Mouse (Mus musculus): Measurements from ENCODE around the gene Foxp1.

Gene Foxp1

DNA sequence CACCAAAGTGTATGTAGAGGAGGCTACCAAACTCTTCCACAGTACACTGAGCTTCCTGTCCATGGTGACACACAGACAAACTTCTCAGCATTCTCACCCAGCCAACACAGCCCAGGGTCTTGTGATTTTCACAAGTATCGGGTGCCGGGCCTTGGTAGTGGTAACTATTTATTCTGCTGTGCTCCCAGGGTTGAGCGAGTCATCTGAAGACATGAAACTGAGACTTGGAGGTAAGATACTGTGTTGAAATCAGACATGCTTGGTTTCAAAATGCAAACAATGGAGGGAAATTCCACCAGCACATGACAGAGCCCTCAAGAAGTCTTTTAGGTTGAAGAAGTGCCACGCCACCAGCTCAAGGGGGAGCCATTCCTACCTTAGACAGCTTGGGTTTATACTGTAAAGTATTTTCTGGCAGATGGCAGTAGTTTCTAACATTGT is 465.4 kb downstream of the Foxp1 start:
- peak; percentile 33 for DNase-seq (ENCODE audit: low read depth, low spot score)

DNA sequence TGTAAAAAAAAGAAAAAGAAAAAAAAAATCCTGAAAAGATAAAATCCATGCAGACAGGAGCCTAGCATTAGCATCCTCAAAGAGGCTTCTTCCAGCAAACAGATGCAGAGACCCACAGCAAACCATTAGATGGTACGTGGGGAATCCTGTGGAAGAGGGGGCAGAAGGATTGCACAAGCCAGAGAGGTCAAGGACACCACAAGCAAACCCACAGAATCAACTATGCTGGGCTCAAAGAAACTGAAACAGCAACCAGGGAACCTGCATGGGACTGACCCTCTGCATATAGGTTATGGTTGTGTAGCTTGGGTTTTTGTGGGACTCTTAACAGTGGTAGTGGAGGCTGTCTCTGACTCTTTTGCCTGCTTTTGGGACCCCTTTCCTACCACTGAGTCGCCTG is 466.1 kb downstream of the Foxp1 start:
- no peak for DNase-seq (ENCODE audit: low read depth, low spot score)

DNA sequence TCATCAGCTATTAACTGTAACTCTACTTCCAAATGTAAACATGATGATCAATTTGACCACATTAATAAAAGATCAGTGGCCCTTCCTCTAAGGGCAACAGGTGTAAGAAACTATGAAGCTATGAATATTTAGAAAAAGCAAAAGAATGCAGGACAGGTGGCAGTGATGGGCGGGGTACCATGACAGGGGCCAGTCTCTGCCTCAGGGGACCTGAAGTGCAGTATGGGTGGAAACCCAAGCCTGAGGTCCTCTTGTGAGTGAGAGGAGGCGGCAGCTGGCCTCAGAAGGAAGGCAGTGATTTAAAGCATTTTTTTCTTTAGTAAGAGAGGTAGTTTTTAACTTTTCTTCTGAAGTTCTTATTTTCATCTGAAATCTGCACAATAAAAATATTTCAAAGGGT is 468.5 kb downstream of the Foxp1 start:
- DNase-seq (ENCODE audit: low read depth, low spot score), result no peak

DNA sequence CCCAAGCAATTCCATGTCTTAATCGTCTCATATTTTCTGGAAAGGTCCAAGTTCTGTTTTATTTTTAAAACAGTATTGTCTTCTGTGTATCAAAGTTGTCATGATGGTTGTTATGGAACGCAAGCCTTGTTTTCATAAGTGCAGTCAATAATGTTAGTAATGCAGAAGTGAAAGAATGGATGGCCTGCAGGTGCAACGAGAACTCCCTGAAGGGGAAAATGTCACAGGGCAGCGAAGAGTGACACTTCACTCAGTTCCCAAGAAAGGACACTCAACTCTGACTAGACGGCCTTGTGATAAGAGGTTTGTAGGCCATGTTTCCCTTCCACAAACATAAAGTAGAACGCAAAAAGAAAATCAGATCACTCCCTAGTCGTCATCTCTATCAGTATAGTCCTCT is 469.4 kb downstream of the Foxp1 start:
- DNase-seq (ENCODE audit: low read depth, low spot score), result no peak

DNA sequence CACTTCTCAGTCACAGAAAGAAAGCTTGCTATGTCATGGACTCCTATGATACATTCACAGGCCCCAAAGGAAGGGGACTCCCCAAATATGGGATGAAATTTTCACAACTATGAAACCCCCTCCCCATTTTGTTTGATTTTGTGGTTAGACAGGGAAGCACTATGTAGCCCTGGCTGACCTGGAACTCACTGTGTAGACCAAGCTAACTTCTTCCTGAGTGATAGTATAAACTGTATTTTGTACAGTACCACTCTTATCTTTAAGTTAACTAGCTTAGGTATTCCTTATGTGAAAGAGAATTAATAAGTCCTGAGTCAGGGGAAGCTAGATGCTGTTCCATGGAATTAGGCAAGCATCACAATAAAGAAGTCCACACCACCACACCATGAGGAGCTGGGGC is 470.8 kb downstream of the Foxp1 start:
- DNase-seq (ENCODE audit: low read depth, low spot score), result no peak

DNA sequence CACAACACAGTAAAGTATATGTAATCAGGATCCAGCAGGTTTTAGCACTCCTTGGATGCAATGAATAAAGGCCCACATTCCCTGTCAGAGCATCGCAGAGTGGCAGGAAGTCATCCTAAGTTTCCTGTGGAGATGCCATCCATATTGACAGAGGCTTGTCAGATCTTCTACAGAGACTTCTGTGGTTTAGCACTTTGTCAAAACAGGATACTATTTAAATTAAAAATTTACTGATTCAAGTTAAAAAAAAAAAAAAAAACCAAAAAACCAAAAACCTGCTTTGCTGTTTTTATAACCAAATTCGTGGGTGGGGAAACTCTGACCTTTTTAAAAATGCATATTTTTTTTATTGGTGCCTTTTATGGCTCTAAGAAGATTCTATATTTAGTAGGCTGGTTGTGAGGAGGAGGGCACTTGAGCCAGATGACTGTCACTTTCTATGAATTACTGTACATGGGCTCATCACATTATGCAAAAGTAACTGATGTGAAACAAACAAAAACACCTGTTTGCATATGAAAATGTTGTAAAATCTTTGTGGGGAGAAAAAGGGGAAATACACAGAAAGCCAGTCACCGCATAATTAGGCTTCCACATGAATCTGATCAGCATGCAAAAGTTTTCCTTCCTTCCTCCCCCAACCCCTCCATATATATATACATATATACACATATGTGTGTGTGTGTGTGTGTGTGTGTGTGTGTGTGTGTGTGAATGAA is 472.1 kb downstream of the Foxp1 start:
- DNase-seq (ENCODE audit: low read depth, low spot score), result no peak

DNA sequence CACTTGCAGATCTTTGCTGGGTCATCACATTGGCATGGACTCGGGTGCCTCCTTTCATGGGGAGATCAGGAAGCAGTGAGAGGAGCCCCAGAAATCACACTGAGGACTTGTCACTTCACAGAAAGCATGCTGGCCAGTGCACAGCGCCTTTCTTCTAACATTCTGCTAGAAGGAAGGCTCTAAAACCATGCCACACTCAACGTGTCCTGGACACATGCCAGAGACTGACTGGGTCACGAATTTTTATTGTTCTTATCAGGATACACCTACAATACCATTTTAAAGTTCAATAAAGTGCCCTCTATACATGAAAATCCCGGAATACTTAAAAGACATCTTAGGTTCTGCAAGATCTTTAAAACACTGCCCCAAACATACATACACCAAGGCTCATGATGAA is 475.2 kb downstream of the Foxp1 start:
- no peak for DNase-seq (ENCODE audit: low read depth, low spot score)

DNA sequence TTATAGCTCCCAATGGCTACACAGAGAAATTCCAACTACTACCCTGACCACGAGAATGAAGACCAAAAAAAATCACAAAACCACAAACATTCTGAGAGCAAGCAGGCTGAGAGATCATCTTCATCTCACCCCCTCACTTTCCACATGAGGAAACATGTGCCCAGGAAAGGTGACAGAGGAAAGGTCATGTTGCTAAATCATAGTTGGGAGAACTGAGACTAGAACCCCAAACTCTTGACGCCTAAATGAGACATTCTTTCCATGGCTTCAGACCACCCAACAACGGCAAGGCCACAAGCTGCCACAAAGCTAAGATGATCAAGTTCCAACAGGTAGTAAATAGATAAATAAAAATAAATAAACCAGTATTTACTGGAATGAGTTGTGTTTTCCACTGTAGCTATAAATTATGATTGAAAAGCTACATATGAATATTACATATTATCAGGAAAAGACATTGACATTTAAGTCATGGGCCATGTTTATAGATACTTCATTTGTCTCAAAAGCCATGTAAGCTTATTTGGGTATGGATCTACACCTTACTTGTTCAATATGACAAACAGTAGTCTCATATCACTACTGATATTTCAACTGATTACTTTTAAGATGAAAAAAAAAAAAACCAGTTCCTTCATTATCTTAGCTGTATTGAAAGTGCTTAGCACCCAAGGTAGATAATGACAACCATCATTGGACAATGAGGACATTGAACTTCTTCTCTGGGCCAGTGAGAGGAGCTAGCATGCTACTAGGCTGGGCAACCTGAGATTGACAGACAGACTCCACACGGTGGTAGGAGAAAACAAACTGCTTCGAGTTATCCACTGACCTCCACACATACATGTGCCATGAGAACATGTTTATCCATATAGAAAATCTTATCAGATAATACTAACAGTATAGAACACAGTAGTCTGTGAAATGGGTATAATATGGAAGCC is 476.4 kb downstream of the Foxp1 start:
- DNase-seq (ENCODE audit: low read depth, low spot score), result no peak

DNA sequence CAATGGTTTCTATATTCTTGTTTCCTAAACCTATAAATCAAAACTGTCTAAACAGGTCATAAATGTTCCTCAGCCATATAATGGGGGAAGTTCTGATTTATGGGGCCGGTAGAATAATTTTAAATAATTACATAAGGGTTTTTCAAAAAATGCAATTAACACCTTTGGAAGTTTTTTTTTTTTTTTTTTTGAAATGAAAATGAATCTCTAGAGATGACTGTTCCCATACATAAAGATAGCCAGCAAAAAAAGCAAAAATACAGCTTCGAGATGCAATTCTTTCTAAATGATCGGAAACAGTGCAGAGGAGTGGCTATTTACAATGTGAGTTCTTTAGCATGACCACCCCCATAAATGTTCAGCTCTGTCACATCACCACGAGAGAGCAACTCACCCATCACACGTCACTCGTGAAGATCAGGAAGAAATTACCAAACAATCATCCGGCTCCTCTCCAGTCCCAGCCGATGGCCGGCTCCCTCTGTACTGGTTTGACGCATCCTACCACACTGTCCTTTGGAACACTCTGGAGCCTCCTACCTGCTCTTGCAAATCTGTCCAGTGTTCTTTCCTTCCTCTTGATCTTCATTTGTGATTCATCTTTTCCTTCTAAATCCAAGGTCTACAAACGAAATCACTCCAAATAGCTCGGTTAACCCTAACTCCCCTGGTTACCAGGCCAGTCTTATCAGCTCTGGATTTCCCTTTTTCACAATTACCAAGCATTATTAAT is 478.4 kb downstream of the Foxp1 start:
- peak; percentile 43 for DNase-seq (ENCODE audit: low read depth, low spot score)

DNA sequence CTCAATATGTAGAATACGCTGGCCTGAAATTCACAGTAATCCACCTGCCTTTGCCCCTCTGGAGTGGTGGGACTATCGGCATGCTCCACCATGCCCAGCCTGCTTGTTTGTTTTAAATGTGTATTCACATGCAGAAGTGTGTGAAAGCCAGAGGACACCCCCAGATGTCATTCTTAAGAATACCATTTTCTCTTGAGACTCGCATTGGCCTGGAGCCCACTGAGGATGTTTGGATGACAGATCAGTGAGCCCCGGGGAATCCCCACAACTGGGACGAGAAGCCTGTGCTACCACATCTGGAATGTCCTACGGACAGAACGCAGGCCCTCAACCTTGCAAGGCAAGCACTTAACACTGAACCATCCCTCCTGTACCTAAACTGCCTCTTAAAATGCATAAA is 479.3 kb downstream of the Foxp1 start:
- DNase-seq (ENCODE audit: low read depth, low spot score), result no peak

DNA sequence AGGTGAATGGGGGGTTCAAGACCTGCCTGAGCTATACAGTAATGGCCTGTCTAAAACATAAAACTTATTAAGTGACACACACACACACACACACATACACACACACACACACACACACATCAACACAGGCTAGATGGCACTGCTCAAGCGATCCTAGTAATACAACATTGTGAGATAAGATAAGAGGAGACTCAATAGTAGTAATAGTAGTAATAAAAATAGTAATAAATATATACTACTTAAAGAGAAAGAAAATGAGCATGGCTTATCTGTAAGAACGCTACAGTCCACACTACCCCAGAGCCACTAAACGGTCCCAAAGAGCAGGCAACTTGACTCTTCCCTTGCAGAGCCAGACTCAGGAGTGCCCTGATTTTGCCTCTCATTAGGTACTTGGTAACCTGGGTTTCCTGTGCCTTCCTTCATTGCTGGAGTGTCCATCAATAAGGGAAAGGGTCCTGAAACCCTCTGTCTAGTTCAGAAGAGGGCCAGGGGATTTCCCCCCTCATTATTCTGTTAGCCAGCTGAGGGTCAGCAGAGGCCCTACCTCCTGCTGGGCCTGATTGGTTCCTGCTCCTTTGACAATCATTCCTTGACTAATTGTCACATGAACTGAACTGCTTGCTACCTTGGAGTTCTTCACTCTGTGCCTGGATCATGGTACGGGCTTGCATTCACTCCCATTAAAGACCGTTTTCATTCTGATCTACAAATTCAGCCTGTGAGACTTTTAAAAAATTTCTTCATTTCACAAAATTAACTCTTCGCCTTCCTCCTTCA is 480.2 kb downstream of the Foxp1 start:
- no peak for DNase-seq (ENCODE audit: low read depth, low spot score)

DNA sequence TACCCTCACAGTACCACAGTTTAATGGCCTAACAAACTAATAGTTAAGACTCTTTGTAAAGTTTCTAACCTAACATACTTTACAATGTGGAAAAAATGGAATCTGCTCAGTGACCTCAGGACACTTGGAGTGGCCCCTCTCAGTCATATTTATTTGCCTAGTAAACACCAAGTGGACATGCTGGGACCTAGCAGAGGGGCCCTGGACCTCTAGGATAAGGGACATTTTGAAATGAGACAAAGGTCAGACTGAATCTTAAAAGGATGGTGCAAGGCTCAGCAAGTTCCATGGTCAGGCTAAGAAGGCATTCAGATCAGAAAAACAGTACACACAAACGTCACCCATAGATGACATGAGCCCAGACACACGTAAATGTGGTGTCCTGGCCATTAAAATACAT is 483.5 kb downstream of the Foxp1 start:
- no peak for DNase-seq (ENCODE audit: low read depth, low spot score)

DNA sequence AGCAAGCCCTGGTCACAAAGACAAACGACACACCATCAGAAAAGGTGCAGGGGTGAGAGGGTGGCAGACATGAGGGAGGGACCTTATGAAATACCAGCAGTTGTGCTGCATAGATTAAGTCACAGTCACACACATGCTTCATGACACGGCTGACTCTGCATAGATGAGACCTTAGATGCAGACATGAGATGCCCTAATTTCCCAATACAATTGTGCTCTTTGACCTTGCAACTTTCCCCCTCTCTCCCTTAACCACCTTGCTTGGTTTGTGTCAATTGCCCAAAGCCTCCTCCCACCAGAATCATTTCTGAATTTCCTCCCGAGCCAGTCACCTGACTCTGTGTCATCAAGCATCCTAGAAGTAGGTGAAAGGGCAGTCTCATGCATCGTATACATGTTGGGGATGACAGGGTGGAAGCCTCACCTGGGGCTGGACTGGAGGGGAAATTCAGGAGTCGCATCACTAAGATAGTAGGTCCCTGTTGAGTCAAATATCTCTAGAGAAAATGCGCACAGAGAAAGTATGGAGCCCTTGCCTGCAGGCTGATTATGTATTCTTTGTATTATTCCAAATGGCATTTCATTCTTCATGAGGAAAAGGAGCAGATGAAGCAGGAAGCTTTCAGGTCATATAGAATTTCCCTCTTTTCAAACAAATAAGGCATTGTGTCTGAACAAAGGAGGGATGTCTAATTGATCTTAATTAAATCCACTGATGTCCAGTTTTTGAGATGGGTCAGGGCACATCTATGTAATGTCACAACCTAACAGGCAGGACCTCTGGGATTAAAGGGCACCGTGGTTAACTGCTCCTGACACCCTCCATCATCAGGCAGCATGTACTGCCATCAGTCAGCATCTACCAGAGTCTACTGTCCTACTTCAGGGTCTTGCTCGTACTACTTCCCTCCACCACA is 486.8 kb downstream of the Foxp1 start:
- no peak for DNase-seq (ENCODE audit: low read depth, low spot score)

DNA sequence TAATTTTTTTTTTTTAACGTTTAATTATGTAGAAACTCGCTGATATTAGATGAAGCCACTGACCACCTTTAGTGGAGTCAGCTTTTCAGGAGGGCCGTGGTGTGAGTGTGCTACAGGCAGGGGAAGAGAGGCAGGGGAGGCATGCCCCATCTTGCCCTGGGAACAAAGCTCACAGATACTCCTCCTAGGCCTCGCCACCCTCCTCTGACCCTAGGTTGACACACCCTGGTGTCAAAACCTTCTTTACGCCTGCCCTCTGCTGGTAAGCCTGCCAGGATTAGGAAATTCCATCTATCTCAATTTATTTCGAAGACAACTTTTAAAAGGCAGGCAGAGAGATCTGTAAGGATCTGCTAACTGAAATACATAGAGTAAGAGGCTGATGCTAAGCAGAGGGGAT is 489.5 kb downstream of the Foxp1 start:
- DNase-seq (ENCODE audit: low read depth, low spot score), result no peak

DNA sequence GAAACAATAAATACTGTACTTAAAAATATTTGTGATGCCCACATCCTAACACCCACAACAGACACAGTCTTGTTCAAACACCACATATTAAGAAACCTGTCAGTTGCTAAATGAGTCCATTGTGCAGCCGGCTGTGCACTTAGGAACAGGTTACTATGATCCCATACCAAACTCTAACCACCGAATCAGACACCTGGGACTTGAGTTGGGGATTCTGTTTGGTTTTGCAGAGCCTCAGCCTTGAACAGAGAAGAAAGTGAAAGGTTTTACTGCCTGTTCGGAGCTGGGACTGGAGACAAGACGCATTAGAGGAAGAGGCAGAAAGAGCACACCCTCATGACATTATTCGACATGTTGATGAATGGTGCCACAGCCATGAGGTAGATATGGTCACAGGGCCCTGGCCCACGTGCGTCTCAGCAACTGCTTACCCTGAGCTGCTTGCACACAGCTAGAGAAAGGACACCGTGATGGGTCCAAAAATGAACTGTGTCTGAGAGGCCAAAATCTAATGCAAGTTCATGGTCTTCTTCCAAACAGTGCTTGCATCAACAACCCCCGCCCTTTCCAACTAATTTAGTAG is 491.1 kb downstream of the Foxp1 start:
- no peak for DNase-seq (ENCODE audit: low read depth, low spot score)

DNA sequence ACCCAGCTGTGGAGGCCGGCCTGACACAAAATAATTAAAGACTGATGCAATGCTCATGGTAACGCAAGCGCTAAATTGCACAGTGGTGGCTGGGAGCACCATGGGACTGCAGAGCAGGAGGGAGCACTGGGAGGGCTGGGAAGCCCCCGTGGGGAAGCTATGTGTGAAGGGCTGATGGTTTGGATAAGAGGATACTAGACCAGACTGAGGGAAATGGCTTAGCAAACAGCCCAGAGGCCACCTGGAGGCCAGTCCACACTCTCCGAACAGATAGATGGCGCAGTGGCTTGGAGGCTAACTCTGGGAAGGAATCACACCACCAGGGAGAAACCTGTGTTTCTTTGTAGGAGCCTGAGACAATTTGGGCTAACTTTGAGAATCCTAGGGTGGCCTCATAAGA is 492.3 kb downstream of the Foxp1 start:
- no peak for DNase-seq (ENCODE audit: low read depth, low spot score)

DNA sequence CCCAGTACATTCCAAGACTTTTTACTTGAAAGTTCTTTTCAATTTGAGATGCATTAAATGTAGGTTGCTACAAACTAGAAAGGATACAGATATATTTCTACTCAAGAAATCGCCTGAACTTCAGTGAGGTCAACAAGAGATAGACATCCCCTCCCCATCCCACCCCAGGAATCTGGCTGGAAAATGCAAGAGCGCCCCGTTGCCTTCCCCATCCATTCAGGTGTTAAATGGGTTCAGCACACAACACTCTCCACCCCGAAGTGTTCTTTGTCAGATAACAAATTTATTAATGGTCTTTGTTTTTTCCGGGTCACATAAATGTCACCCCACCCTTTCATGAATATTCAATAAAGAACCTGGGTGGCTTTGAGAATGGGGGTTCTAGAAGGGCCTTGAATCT is 493.1 kb downstream of the Foxp1 start:
- DNase-seq (ENCODE audit: low read depth, low spot score), result no peak

DNA sequence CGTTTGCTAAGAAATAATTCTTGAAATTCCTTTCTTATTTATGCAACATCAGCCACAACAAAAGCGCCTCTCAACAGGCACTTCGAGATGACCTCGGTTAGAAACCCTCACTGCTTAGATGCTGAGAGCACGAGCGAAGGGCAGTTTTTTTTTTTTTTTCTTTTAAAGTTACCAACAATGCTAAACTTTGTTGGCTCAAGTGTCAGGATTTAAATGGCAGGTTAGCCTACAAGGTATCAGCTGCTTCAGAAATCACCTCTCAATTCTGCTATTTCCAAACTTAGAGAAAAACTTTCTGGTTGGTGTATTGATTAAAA is 493.6 kb downstream of the Foxp1 start:
- DNase-seq (ENCODE audit: low read depth, low spot score), result no peak

DNA sequence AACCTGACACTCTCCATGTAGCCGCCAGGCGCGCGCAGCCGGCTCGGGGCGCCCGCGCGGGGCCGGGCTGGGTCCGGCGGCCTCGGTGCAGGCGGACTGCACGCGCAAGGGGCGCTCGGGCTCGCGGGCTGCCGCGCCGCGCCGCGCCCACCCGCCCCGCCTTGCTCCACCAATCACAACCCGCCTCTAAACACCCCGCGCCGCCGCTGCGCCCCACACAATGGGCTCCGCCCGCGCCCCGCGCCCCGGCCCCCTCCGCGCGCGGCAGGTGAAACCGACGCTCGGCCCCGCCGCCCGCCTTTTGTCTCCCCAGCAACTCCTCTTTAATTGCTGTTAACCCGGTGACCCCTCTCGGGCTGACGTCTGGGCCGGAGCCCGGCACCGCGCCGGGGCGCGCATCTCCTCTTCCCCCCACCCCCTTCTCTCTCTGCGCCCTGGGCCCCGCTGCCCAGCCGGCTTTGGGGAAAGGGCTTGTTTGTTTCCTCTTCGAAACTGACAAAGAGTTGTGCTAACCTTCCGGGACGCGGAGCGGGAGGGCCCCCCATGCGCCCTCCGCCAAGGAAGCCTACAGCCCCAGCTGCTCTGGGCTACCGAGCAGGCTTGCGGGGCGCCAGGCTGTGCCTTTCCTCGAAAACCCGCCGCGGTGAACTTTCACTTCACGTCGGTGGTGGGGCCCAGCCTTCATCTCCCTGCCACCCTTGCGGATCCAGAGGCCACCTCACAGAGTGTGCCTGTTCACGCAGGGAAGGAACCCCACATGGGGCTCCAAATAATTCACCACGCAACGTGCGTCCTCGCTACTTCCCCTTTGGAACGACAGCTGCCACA is 494.1 kb downstream of the Foxp1 start:
- DNase-seq (ENCODE audit: low read depth, low spot score), result no peak

All from brain, adult 2 months (tissue).